Mouse (Mus musculus): ENCODE measurements around the gene Tfdp2.
"Not testable (repeated sequence)": the region's sequence is repeated elsewhere in the genome, so short reads cannot be mapped to it uniquely, and the experiment has no call there.

Gene Tfdp2

DNA sequence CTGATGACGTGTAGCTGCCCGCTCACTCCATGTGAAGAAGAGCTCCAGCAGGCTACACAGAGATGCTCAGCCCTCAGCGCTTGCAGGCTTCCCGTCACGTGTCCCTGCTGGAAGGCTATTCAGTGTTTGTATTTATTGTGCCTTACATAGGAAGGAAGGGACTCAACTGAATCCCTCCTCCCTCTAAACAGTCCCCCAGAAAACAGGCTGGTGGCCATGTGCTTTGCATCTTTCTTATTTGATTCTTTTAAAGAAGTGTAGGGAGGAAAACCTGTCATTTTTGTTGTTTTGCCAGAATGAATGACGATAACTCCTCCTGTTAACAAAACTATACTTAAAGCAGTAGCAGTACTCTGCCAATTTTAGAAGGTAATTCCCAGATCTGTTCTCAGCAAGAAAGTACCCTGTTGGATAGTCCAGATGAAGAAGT, 124.5 kb downstream of the Tfdp2 start:
- no peak for DNase-seq

DNA sequence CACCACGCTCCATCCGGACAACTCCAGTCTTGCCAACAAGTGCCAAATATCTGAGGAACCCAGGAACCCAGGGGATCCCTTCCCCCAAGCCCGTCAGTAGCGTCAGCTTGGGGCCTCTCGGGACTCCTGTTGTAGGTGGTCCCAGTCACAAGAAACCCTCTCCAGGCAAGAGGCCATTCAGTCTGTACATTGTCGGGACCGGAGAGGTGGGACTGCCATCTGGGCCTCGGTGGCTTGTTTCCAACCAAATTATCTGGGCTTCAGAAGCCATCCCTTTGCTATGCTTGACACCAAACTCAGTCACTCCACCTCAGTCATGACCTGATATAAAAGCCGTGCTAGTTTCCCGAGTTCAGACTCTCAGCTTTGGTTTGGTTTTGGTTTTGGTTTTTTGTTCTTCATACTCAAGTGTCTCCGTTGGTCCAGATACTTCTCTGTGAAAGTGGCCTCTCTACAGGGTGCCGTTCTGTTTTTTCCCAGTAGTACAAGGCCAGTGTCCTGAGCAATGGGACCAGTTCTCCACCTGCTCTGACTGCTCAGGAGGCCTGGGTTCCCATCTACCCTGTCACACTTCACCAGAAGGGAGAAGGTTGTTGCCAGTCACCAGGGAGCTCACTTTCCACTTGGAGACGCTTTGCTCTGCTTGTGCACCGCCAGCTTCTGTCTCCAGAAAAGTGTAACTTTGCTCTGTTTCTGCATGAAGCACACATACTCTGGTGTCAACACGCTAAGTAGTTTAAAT, 126.5 kb downstream of the Tfdp2 start:
- DNase-seq: peak; percentile 52

DNA sequence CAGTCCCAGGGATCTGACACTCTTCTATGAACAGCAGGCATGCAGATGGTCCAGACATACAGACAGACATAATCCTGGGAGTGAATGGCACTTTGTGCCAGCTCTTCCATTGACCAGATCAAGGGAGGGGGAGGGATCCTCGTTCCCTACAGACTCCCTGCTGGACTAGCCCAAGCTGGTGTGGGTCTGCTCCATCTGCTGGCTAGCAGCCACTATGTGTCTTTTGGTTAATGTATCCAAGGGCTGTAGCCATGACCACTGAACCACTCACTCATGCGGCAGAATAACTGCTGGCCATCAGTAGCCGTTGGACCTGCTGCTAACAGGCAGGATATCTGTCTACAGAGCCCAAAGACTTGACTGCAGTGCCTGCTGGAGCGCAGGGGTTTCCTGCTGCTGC, 128.4 kb downstream of the Tfdp2 start:
- DNase-seq: no peak

- peak; percentile 81 for DNase-seq
Measured at GRCm38 (mm10) chr9:96326496-96326923, 130.4 kb downstream of the Tfdp2 start.

GRCm38 (mm10) chr9:96328226-96328625, 132.2 kb downstream of the Tfdp2 start:
- DNase-seq: peak; percentile 45

GRCm38 (mm10) chr9:96331146-96331545, 135.1 kb downstream of the Tfdp2 start:
- no peak for DNase-seq

- no peak for DNase-seq
Measured at GRCm38 (mm10) chr9:96345750-96346149, 149.7 kb downstream of the Tfdp2 start.

DNA sequence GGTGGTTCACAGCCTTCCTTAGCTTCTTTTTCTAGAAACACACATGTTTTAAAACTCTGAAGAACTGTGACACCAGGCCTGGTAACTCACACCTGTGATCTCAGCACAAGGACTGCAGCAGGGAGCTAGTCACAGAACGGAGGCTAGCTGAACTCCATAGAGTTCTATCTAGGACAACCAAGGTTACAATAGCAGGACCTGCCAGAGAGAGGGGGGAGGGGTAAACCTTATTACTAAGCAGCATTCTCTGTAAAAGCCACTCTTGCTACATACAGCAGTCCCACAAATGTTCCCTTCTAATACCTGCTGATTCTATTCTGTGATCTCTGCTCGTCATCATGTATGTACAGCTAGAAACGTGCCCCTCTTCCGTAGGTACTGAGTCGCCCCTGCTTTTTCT, 152.8 kb downstream of the Tfdp2 start:
- DNase-seq: no peak

GRCm38 (mm10) chr9:96350010-96350409, 153.9 kb downstream of the Tfdp2 start:
- DNase-seq: peak; percentile 55

DNA sequence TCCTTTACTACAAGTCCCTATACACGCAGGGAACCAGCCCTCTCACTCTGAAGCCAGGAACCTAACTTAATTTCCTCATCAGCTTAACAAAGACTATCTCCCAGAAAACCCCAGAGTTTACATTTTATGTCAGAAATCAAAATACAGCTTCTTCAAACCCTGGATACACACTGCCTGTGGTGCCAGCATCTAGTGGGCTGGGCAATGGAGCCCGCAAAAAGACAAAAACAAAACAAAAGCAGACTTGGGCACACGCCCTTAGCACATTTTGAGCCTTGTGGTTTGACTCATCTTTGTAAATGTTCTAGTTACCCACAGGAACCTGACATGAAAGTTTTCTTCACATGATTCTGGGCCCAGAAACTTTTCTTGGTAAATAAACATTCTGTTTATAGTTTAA, 154.4 kb downstream of the Tfdp2 start:
- no peak for DNase-seq

GRCm38 (mm10) chr9:96351771-96352170, 155.7 kb downstream of the Tfdp2 start:
- DNase-seq: not testable (repeated sequence)

DNA sequence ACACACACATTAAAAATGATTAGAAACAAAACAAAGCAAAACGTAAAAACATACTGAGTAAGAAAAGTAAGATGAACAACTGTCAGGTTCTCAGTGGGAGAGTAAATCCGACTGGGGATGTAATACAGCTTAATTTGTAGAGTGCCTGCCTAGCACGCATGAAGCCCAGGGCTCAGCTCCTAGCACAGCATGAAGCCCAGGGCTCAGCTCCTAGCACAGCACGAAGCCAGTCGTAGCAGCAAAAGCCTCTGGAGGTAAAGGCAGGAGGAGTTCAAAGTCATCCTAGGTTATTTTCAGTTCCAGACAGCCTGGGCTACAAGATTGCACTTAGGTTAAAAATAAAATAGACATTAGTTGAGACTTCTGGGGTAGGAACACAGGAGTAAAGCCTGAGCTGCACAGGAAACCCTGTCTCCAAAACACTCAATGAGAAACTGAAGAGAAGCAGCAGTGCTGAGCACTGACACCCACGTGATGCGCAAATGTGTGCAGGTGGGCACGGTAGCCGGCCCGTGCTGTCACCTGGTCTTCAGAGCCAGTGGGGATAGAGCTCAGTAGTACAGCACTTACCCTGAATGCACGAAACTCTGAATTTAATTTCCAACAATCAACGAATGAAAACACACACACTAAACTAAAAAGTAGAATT, 157.2 kb downstream of the Tfdp2 start:
- no peak for DNase-seq

- DNase-seq: no peak
Measured at GRCm38 (mm10) chr9:96353799-96354198, 157.7 kb downstream of the Tfdp2 start.

DNA sequence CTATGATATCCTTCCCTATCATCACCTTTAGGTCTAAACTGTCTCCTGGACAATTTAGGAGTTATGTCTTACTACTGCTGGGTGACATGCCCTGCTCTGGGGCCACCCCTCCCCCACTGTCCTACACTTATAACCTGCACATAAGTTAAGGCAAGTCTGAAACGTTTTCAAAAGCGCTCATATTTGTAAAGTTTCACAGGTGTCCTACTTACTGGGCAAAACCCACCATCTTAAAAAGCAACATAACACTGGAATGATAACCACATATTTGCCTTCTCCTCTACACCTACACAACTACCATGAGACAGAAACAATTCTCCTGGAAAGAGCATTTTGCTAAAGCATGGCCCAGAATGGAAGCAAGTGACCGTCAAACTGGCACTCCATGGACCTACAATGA, 164.0 kb downstream of the Tfdp2 start:
- DNase-seq: no peak

DNA sequence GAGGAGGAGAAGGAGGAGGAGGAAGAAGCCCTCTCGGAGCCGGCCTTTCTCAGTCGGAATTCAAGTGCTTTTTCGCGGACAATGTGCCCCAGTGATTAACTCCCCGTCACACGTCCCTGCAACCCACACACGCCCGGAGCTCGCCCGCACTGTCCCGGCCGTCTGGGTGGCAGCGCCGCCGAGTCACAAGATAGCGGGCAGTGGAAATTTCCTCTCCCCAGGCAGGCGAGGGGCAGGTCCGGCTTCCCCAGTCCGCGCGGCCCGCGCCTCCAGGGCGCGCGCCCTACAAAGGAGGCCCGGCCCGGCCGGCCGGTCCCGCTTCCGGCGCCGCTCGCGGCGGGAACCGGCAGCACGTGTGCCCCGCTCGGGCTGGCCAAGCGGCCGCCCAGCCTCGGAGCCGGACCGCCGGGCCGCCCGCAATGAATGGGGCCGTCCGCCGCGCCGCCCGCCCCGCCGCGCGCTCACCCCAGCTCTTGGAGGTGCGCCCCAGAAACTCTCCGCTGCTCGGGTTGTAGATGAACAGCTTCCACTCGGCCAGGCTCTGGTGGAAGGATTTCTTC, 167.6 kb downstream of the Tfdp2 start:
- peak; percentile 72 for DNase-seq

- peak; percentile 100 for DNase-seq
Measured at GRCm38 (mm10) chr9:96364141-96364838, 168.2 kb downstream of the Tfdp2 start, which contains the start of gene Atp1b3. Gene Atp1b3 (minus strand): TSS chr9:96364442.

- DNase-seq: no peak
Measured at GRCm38 (mm10) chr9:96365271-96365872, 169.3 kb downstream of the Tfdp2 start.

GRCm38 (mm10) chr9:96369654-96370384, 173.7 kb downstream of the Tfdp2 start:
- no peak for DNase-seq

GRCm38 (mm10) chr9:96371075-96371474, 175.0 kb downstream of the Tfdp2 start:
- no peak for DNase-seq

Measured in cerebellum, adult 8-10 months (tissue).